Mouse (Mus musculus) forebrain, embryonic 14.5 days (tissue): Measurements from ENCODE around the gene Eif2ak1. TPM values are rescaled to one million over a fixed set of nuclear protein-coding genes. Genes with fewer than 3 reads are reported as not detected.

Experiments used
- ATAC-seq: fragments of 200-750 bp; cut with Nextera tagmentation; 2 replicates; pipeline ENCODE4 v1.8.0; 2017; ENCODE audit warnings: mild to moderate bottlenecking, moderate library complexity
- DNase-seq: peaks from one replicate; pipeline ENCODE4 v3.0.0-alpha.2; 2015; ENCODE audit warnings: low spot score
- H3K27ac ChIP-seq: fragments of 300-500 bp; sonication (generic); 2 replicates; pipeline ENCODE4 v1.5.1; 2014; ENCODE audit warnings: low read depth, mild to moderate bottlenecking, control low read depth, low read length, moderate library complexity
- H3K27me3 ChIP-seq: fragments of 300-500 bp; sonication (generic); replicated peaks from 2 replicates; pipeline ENCODE4 v1.6.1; 2014; ENCODE audit warnings: low read length, control low read depth, mixed read lengths; ENCODE audit not compliant: control insufficient read depth, insufficient read depth
- H3K36me3 ChIP-seq: fragments of 300-500 bp; sonication (generic); 2 replicates; pipeline ENCODE4 v1.6.1; 2014; ENCODE audit warnings: low read length, control low read depth; ENCODE audit not compliant: control insufficient read depth, insufficient read depth
- H3K4me1 ChIP-seq: fragments of 300-500 bp; sonication (generic); 2 replicates; pipeline ENCODE4 v1.6.1; 2014; ENCODE audit warnings: antibody characterized with exemption, low read length, control low read depth; ENCODE audit not compliant: control insufficient read depth, insufficient read depth
- H3K4me2 ChIP-seq: fragments of 300-500 bp; sonication (generic); 2 replicates; pipeline ENCODE4 v1.6.1; 2014; ENCODE audit warnings: mild to moderate bottlenecking, control low read depth, low read length
- H3K4me3 ChIP-seq: fragments of 300-500 bp; sonication (generic); 2 replicates; pipeline ENCODE4 v1.5.1; 2014; ENCODE audit warnings: low read depth, low read length, control low read depth
- H3K9ac ChIP-seq: fragments of 300-500 bp; sonication (generic); 2 replicates; pipeline ENCODE4 v1.6.1; 2014; ENCODE audit warnings: mild to moderate bottlenecking, low read length, control low read depth, moderate library complexity
- H3K9me3 ChIP-seq: fragments of 300-500 bp; sonication (generic); replicated peaks from 2 replicates; pipeline ENCODE4 v1.6.1; 2016; ENCODE audit warnings: low read length, control low read depth, mixed read lengths; ENCODE audit not compliant: control insufficient read depth
- whole genome bisulfite sequencing: fragments of 180-500 bp; shearing (Covaris S2); extraction: QIAGEN DNeasy Blood & Tissue Kit; methylation state at CpG from one replicate; pipeline ENCODE4 v1.1.7; 2014; 5-methylcytosine and 5-hydroxymethylcytosine counted together
- polyA plus RNA-seq: library from polyadenylated mRNA; unstranded; fragments of >200 nt; fragmentation: Nextera tagmentation; extraction: Ambion mirVana; gene quantifications from 2 replicates; pipeline ENCODE4 v1.2.1, GENCODE M21; 2014

The Eif2ak1 gene
- polyA plus RNA-seq, 1 experiment from 2014 or later = 42.5 TPM

DNA sequence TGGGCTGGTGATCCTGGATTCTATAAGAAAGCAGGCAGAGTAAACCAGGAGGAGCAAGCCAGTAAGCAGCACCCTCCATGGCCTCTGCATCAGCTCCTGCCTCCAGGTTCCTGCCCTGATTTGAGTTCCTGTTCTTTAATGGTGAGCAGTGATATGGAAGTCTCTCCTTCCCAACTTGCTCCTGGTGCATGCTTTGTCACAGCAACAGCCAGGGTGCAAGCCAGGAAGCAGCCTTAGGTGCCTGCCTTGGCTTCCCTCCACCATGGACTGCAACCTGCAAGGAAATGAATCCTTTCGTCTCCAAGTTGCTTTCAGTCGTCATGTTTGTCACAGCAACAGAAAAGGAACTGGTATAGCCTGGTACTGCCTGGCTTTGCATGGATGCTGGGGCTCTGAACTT lies 3.0 kb upstream of the Eif2ak1 start:
- H3K4me3 ChIP-seq = no peak overlapping the region
- no peak overlapping the region for H3K4me2 ChIP-seq
- no peaks in the 10 kb centered on the region for H3K36me3 ChIP-seq
- H3K9me3 ChIP-seq = no peaks in the 10 kb centered on the region
- H3K27me3 ChIP-seq = no peaks in the 10 kb centered on the region
- 74% methylated on average over 2 of the region's 2 CpGs for WGBS
- no peak for DNase-seq
- H3K4me1 ChIP-seq = peaks cover 8% of the 10 kb centered on the region; the same call in 1 of the 2 replicates
- no peak overlapping the region for H3K9ac ChIP-seq
- ATAC-seq = no peak
- no peak overlapping the region for H3K27ac ChIP-seq

DNA sequence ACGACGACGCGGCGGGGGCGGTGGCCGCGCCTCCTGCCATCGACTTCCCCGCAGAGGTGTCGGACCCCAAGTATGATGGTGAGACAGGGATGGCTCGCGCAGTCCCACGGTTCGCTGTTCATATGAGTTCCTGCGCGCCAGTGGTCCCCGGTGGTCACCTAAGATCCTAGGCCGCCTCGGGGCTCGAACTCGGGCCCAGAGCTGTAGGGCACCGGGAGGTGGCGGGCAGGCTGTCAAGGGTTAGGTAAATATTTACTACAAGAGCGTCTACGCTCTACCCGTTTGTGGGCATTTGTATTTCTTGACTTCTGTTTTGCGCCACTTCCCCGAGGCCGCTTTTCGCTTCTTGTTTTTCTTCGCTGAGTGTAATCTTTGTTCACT lies 333 bp downstream of the Eif2ak1 start:
- WGBS = under 1% methylated on average over 31 of the region's 32 CpGs
- Histone ChIP-seq H3K9me3 (no peaks in the 10 kb centered on the region), H3K27ac (no peak overlapping the region; the same call in 1 of the 2 replicates), H3K36me3 (no peaks in the 10 kb centered on the region), H3K4me2 (peak overlapping the region; percentile 73), H3K27me3 (no peaks in the 10 kb centered on the region), H3K4me3 (peak overlapping the region; percentile 70), H3K9ac (peak overlapping the region; percentile 77), H3K4me1 (peaks cover 8% of the 10 kb centered on the region; the same call in 1 of the 2 replicates)
- ATAC-seq = peak; percentile 70
- DNase-seq = no peak

DNA sequence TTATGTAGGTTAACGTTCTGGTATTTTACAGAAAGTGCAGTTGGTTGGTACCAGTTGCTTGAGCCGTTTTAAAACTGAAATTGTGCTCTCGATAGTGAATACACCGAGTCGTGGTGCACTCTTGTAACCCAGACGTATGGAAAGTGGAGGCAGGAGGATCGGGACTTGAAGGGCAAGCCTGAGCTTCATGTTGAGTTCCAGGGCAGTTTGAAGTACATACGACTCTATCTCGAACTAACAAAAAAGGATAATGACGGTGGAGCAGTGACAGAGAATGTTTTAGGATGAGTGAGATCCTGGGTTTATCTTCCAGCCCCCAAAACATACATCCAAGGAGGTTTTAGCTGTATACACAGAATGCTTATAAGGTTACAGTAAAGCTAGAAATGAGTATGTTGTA lies 873 bp downstream of the Eif2ak1 start:
- peak overlapping the region; percentile 77 for H3K9ac ChIP-seq
- DNase-seq (no peak), ATAC-seq (no peak)
- peak overlapping the region; percentile 70 for H3K4me3 ChIP-seq
- peak overlapping the region; percentile 73 for H3K4me2 ChIP-seq
- no peaks in the 10 kb centered on the region for H3K27me3 ChIP-seq
- 17% methylated on average over 10 of the region's 10 CpGs for WGBS
- H3K27ac ChIP-seq = no peak overlapping the region
- no peaks in the 10 kb centered on the region for H3K36me3 ChIP-seq
- peaks cover 8% of the 10 kb centered on the region; the same call in 1 of the 2 replicates for H3K4me1 ChIP-seq
- no peaks in the 10 kb centered on the region for H3K9me3 ChIP-seq

- 89% methylated on average over 13 of the region's 13 CpGs for WGBS
- no peaks in the 10 kb centered on the region for H3K27me3 ChIP-seq
- DNase-seq (no peak), ATAC-seq (no peak)
- H3K27ac ChIP-seq = no peak overlapping the region
- no peaks in the 10 kb centered on the region for H3K9me3 ChIP-seq
- no peaks in the 10 kb centered on the region for H3K36me3 ChIP-seq
- H3K4me1 ChIP-seq = peaks cover 8% of the 10 kb centered on the region; the same call in 1 of the 2 replicates
- peak overlapping the region; percentile 73; the same call in 1 of the 2 replicates for H3K4me2 ChIP-seq
- H3K9ac ChIP-seq = no peak overlapping the region
- H3K4me3 ChIP-seq = no peak overlapping the region
These were observed 1.4 kb downstream of the Eif2ak1 start for GRCm38 (mm10) chr5:143818949-143819348.

- Histone ChIP-seq H3K4me3 (no peak overlapping the region), H3K4me2 (no peak overlapping the region), H3K36me3 (no peaks in the 10 kb centered on the region), H3K27me3 (no peaks in the 10 kb centered on the region), H3K27ac (no peak overlapping the region), H3K9me3 (no peaks in the 10 kb centered on the region), H3K4me1 (peaks cover 8% of the 10 kb centered on the region; the same call in 1 of the 2 replicates), H3K9ac (no peak overlapping the region)
- WGBS = 80% methylated on average over 24 of the region's 24 CpGs
- no peak for ATAC-seq
- no peak for DNase-seq
These were observed 2.5 kb downstream of the Eif2ak1 start for GRCm38 (mm10) chr5:143819906-143820660.

DNA sequence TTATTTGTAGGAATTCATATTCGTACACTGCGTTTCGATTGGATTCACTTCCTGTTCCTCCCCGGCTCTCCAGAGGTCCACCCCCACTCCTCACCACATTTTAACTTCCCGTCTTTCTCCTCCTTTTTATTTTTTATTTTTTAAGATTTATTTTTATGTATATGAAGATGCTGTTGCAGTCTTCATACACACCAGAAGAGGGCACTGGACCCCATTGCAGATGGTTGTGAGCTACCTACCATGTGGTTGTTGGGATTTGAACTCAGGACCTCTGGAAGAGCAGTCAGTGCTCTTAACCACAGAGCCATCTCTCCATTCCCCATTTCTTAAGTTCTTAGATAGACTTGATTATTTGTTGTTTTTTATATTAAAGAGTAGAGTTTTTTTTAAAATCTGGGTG lies 3.2 kb downstream of the Eif2ak1 start:
- no peak overlapping the region for H3K4me2 ChIP-seq
- no peak overlapping the region for H3K27ac ChIP-seq
- peaks cover 8% of the 10 kb centered on the region; the same call in 1 of the 2 replicates for H3K4me1 ChIP-seq
- no peak overlapping the region for H3K4me3 ChIP-seq
- H3K27me3 ChIP-seq = no peaks in the 10 kb centered on the region
- DNase-seq (no peak), ATAC-seq (no peak)
- H3K9ac ChIP-seq = no peak overlapping the region
- H3K36me3 ChIP-seq = no peaks in the 10 kb centered on the region
- 98% methylated on average over 5 of the region's 5 CpGs for WGBS
- no peaks in the 10 kb centered on the region for H3K9me3 ChIP-seq

- Histone ChIP-seq H3K4me2 (no peak overlapping the region), H3K9me3 (no peaks in the 10 kb centered on the region), H3K36me3 (peaks cover 43% of the 10 kb centered on the region), H3K4me3 (no peak overlapping the region), H3K4me1 (no peaks in the 10 kb centered on the region), H3K27ac (no peak overlapping the region), H3K27me3 (no peaks in the 10 kb centered on the region), H3K9ac (no peak overlapping the region)
- no peak for DNase-seq
- ATAC-seq = no peak
- WGBS = 90% methylated on average over 11 of the region's 11 CpGs
These were observed 54.1 kb downstream of the Eif2ak1 start for GRCm38 (mm10) chr5:143871547-143872169.

GRCm38 (mm10) chr5:143874571-143874970 lies 57.0 kb downstream of the Eif2ak1 start:
- no peaks in the 10 kb centered on the region for H3K27me3 ChIP-seq
- no peak overlapping the region for H3K9ac ChIP-seq
- H3K36me3 ChIP-seq = peaks cover 71% of the 10 kb centered on the region
- H3K4me3 ChIP-seq = no peak overlapping the region
- H3K27ac ChIP-seq = no peak overlapping the region
- no peaks in the 10 kb centered on the region for H3K4me1 ChIP-seq
- DNase-seq (no peak), ATAC-seq (no peak)
- no peak overlapping the region for H3K4me2 ChIP-seq
- WGBS = 76% methylated on average over 4 of the region's 4 CpGs
- H3K9me3 ChIP-seq = no peaks in the 10 kb centered on the region

GRCm38 (mm10) chr5:143885274-143885673 lies 67.7 kb downstream of the Eif2ak1 start:
- ATAC-seq (no peak), DNase-seq (no peak)
- WGBS = over 99% methylated on average over 3 of the region's 3 CpGs
- Histone ChIP-seq H3K9ac (no peak overlapping the region), H3K36me3 (peaks cover 96% of the 10 kb centered on the region), H3K27me3 (no peaks in the 10 kb centered on the region), H3K4me3 (no peak overlapping the region), H3K4me1 (no peaks in the 10 kb centered on the region), H3K9me3 (peaks cover 4% of the 10 kb centered on the region; the same call in 1 of the 2 replicates), H3K4me2 (no peak overlapping the region), H3K27ac (no peak overlapping the region)
